Mouse (Mus musculus) skeletal muscle tissue, postnatal 0 days (tissue): ENCODE measurements around the gene Ube2j2. TPM values are rescaled to one million over a fixed set of nuclear protein-coding genes. Genes with fewer than 3 reads are reported as not detected.

ENCODE experiments used
- microRNA-seq, 2 experiments: library from miRNA; unstranded; fragments of <30 nt; microRNA quantifications; one replicate each; pipeline ENCODE4; 2016
- polyA plus RNA-seq: library from polyadenylated mRNA; unstranded; fragments of >200 nt; fragmentation: Nextera tagmentation; extraction: Ambion mirVana; gene quantifications from 2 replicates; pipeline ENCODE4 v1.2.1, GENCODE M21; 2015

The Ube2j2 gene
- polyA plus RNA-seq, result 65.7 and 69.6 TPM in 2 replicates

DNA sequence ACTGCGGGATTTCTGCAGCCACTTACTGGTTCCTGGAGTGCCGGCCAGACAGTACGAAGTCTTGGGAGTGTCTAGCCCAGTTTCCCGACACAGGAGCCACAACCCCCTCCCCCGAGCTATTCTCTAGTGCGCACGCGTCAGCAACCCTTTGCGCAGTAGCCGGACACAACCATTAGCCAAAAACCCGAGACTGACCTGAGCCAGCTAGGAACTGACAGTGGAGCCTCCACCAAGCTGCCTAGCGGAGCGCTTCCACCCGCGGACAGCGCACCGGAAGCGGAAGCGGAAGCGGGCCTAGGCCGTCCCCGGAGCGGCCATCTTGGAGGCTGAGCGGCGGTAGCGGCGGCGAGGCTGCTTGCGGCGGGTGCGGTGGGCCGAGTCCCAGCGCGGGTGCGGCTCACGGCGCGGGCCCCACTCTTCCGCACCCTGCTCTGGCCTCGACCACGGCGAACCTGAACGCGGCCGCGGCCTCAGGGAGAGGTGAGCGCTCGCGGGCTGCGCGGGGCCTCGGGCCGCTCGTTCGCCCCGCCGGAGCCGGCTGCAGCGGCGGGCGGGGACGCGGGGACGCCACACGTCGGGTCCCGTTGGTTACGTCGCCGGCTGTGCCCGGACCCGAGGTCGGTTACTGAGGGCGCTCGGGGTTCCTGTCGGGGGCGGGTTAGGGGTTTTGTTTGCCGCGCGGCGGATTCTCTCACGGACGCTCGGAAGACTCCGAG lies at the start of gene Ube2j2:
Gene Ube2j2, plus strand, starts transcription at position 298 of the 716 bp plus-strand sequence.

DNA sequence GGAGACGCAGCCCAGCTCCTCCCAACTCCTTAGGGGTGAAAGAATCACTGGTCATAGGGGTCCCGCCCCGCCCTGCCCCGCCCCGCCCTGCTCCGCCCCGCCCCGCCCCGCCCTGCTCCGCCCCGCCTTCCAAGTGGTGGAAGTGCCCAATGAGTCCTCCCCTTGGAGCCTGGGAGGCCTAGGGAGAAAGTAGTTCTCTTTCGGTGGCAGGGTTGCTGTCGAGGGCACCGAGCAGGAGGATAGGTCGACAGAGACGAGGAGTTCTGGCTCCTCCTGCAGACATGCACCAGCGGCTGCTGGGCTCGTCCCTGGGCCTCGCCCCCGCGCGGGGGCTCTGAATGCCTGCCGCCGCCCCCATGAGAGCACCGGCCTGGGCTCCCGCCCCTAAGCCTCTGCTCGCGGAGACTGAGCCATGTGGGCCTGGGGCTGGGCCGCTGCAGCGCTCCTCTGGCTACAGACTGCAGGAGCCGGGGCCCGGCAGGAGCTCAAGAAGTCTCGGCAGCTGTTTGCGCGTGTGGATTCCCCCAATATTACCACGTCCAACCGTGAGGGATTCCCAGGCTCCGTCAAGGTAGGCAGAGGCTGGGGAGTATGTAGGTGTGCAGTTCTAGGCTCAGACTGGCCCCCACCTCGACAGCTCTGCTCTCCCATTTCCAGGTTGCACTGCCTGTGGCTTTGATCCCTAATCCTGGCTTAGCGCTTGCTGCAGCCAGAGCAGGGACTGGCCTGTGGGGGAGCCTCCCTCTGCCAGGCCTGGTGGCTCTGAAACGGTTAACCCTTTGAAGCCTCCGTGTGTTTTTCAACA lies 18.7 kb downstream of the Ube2j2 start, which contains the start of gene C1qtnf12:
Gene C1qtnf12, plus strand, starts transcription at position 152 of the 805 bp plus-strand sequence.

DNA sequence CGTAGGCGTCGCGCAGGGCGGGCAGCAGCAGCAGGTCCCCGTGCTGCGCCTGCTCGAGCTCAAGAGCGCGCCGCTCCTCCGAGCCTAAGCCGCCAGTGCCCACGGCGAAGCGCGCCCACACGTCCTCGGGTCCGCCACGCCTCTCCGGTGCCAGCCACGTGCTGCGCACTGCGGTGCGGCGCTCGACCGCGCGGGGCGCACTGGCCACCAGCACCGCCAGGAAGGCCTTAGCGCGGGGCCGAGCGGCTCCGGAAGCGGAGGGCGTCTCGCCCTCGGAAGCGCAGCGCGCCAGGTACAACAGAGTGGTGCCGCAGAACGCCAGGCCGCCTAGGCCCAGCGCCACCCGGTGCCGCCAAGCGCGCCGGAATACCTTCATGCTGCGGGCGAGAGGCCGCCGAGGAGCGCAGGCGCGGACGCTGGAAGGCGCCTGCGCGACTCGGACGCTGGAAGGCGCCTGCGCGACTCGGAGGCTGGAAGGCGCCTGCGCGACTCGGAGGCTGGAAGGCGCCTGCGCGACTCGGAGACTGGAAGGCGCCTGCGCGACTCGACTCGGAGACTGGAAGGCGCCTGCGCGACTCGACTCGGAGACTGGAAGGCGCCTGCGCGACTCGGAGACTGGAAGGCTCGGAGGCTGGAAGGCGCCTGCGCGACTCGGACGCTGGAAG lies 48.7 kb downstream of the Ube2j2 start, which contains the start of the genes B3galt6 and Sdf4:
Gene B3galt6, minus strand, starts transcription at position 409 of the 665 bp plus-strand sequence.
Gene Sdf4, plus strand, starts transcription at position 632 of the 665 bp plus-strand sequence.

Small RNA genes within 50 kb of the gene (microRNA-seq; reads per million reads assigned to microRNA genes)
- gene Gm22991, result 0 reads per million in 2 experiments

Other genes starting within 250 kb of the Ube2j2 start
- gene Fndc10, start 249.5 kb upstream of the Ube2j2 start, polyA plus RNA-seq, result 4.6 and 6.1 TPM in 2 replicates
- gene Ssu72, start 239.0 kb upstream of the Ube2j2 start, polyA plus RNA-seq, result 90.9 and 95.8 TPM in 2 replicates
- 0.28 and 0.58 TPM in 2 replicates for gene Tmem240, start 209.0 kb upstream of the Ube2j2 start, polyA plus RNA-seq
- 56.3 and 59.2 TPM in 2 replicates for gene Atad3a, start 182.7 kb upstream of the Ube2j2 start, polyA plus RNA-seq
- 20.3 and 22.5 TPM in 2 replicates for gene Vwa1, start 169.1 kb upstream of the Ube2j2 start, polyA plus RNA-seq
- 1.4 and 1.5 TPM in 2 replicates for gene Tmem88b, start 158.0 kb upstream of the Ube2j2 start, polyA plus RNA-seq
- gene Ankrd65, start 153.4 kb upstream of the Ube2j2 start, polyA plus RNA-seq, result 0.13 and 0.15 TPM in 2 replicates
- gene Mrpl20, start 141.0 kb upstream of the Ube2j2 start, polyA plus RNA-seq, result 172 and 176 TPM in 2 replicates
- gene Ccnl2, start 131.3 kb upstream of the Ube2j2 start, polyA plus RNA-seq, result 89.3 and 91.0 TPM in 2 replicates
- gene Aurkaip1, start 112.6 kb upstream of the Ube2j2 start, polyA plus RNA-seq, result 131 and 148 TPM in 2 replicates
- 109 and 120 TPM in 2 replicates for gene Mxra8, start 104.2 kb upstream of the Ube2j2 start, polyA plus RNA-seq
- 13.5 and 16.4 TPM in 2 replicates for gene Dvl1, start 96.4 kb upstream of the Ube2j2 start, polyA plus RNA-seq
- 0.16 and 0.21 TPM in 2 replicates for gene Tas1r3, start 80.5 kb upstream of the Ube2j2 start, polyA plus RNA-seq
- 8.0 and 8.1 TPM in 2 replicates for gene Cptp, start 74.4 kb upstream of the Ube2j2 start, polyA plus RNA-seq
- 23.9 and 26.2 TPM in 2 replicates for gene Ints11, start 74.3 kb upstream of the Ube2j2 start, polyA plus RNA-seq
- gene Pusl1, start 52.0 kb upstream of the Ube2j2 start, polyA plus RNA-seq, result 24.9 and 28.0 TPM in 2 replicates
- gene Acap3, start 52.0 kb upstream of the Ube2j2 start, polyA plus RNA-seq, result 9.6 and 9.8 TPM in 2 replicates
- 22.7 and 51.1 TPM in 2 replicates for gene C1qtnf12, start 18.5 kb downstream of the Ube2j2 start, polyA plus RNA-seq
- gene B3galt6, start 48.8 kb downstream of the Ube2j2 start, polyA plus RNA-seq, result 8.4 and 8.5 TPM in 2 replicates
- 85.8 and 116 TPM in 2 replicates for gene Sdf4, start 49.0 kb downstream of the Ube2j2 start, polyA plus RNA-seq
- 0.23 and 0.38 TPM in 2 replicates for gene Tnfrsf4, start 70.0 kb downstream of the Ube2j2 start, polyA plus RNA-seq
- 1.0 and 1.3 TPM in 2 replicates for gene Tnfrsf18, start 82.3 kb downstream of the Ube2j2 start, polyA plus RNA-seq
- not detected in 2 replicates for gene Ttll10, start 115.6 kb downstream of the Ube2j2 start, polyA plus RNA-seq
- gene 9430015G10Rik, start 166.2 kb downstream of the Ube2j2 start, polyA plus RNA-seq, result 4.9 and 5.1 TPM in 2 replicates
- gene Rnf223, start 186.7 kb downstream of the Ube2j2 start, polyA plus RNA-seq, result 0.19 TPM in 1 of 2 replicates, not detected in the other